In the genomic region with DNA sequence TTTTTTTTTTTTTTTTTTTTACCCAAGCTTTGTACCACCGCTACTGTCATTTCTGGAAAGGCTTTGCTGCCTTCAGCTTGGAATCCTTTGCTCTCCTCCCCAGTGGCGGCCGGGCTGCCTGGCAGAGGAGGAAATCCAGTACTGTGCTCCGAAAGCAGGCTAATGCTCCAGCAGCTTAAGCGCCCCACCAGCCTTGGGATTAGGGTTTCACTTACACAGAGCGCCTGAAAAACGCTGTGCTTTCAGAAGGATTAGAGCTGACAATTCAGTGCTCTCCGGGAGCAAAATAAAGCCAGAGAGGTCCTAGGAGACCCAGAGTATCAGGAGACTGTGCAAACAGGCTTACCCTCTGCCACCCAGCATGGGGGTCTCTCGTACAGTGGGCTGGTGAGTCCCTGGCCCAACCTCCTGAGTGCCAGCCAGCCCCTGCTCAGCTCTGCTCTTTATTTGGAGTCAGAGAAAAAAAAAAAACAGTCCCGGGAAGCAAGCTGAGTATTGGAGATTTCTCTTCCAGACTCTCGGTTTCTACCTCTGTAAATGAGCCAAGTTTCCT, we compare ENCODE assay signal across 14 mouse cellular contexts.
DNase-seq lines count a peak whose midpoint lies in the region; ATAC-seq and TF ChIP-seq lines count a peak whose summit lies in the region.
"Had no signal": no experiment of that assay in that cellular context is flagged by ENCODE, and none has a peak within 500 bp of the region (broad histone marks: within the 10 kb centered on the region; RNA-seq: fewer than 3 reads in every experiment).

No protein-coding gene starts in this region.

- H3K4me1 ChIP-seq in hindbrain, embryonic 14.5 days (replicated peaks; ENCODE audit: control insufficient read depth, insufficient read depth, low read length), result peaks cover 19% of the 10 kb centered on the region
- no peaks in the 10 kb centered on the region for H3K4me1 ChIP-seq in hindbrain, postnatal 0 days (ENCODE audit: insufficient read depth, low read length)
- H3K4me1 ChIP-seq in limb, embryonic 13.5 days, result peaks cover 38% of the 10 kb centered on the region
- H3K4me1 ChIP-seq: liver, embryonic 13.5 days had no signal

- H3K9ac ChIP-seq in hindbrain, embryonic 14.5 days, result no peak overlapping the region
- H3K9ac ChIP-seq in hindbrain, postnatal 0 days (replicated peaks; ENCODE audit: low read length), result no peak overlapping the region
- H3K9ac ChIP-seq in limb, embryonic 13.5 days, result no peak overlapping the region
- H3K9ac ChIP-seq: liver, embryonic 13.5 days; neural tube, embryonic 12.5 days had no signal

- no peaks in the 10 kb centered on the region for H3K9me3 ChIP-seq in hindbrain, embryonic 14.5 days (ENCODE audit: control insufficient read depth, low read length)
- no peaks in the 10 kb centered on the region for H3K9me3 ChIP-seq in hindbrain, postnatal 0 days (ENCODE audit: low read length)
- H3K9me3 ChIP-seq in limb, embryonic 13.5 days, result no peaks in the 10 kb centered on the region
- H3K9me3 ChIP-seq: liver, embryonic 13.5 days; neural tube, embryonic 12.5 days had no signal

- ATAC-seq in hindbrain, embryonic 14.5 days (ENCODE audit: low FRiP score), result no peak
- ATAC-seq in hindbrain, postnatal 0 days, result no peak
- no peak for ATAC-seq in limb, embryonic 13.5 days (ENCODE audit: low FRiP score, low read depth)
- no peak for ATAC-seq in granulocyte monocyte progenitor cell, adult 5-6 weeks (replicated peaks; ENCODE audit: poor library complexity, severe bottlenecking)

- H3K27ac ChIP-seq in hindbrain, embryonic 14.5 days, result peak overlapping the region; percentile 43; the same call in 1 of the 2 replicates
- H3K27ac ChIP-seq in hindbrain, postnatal 0 days, result no peak overlapping the region
- no peak overlapping the region; the same call in 1 of the 2 replicates for H3K27ac ChIP-seq in limb, embryonic 13.5 days
- H3K27ac ChIP-seq: liver, embryonic 13.5 days; neural tube, embryonic 12.5 days had no signal

- H3K4me3 ChIP-seq in hindbrain, embryonic 14.5 days (replicated peaks; ENCODE audit: low read length), result no peak overlapping the region
- no peak overlapping the region for H3K4me3 ChIP-seq in hindbrain, postnatal 0 days (ENCODE audit: low read length)
- 0 out of 2 replicates have a peak overlapping the region, but pooled peaks have one; percentile 14 for H3K4me3 ChIP-seq in limb, embryonic 13.5 days
- H3K4me3 ChIP-seq: liver, embryonic 13.5 days; neural tube, embryonic 12.5 days had no signal

- peak; percentile 53 for DNase-seq in embryo, embryonic 10 days (ENCODE audit: low spot score)
- DNase-seq in embryo, embryonic 10.5 days (ENCODE audit: low spot score), result no peak
- no peak for DNase-seq in hindbrain, embryonic 14.5 days (ENCODE audit: low spot score)
- DNase-seq in hindbrain, postnatal 0 days (ENCODE audit: low spot score), result no peak
- peak; percentile 48 for DNase-seq in retina, embryonic 14.5 days (ENCODE audit: low spot score)
- no peak for DNase-seq in gastrocnemius, adult 8-10 months (ENCODE audit: low spot score in 2 of 2)
- DNase-seq: cerebellum, adult 8-10 months; kidney, adult 18-20 months; layer of hippocampus, adult 9-11 months; liver, embryonic 13.5 days; right cerebral cortex, postnatal 25 days had no signal

- 35% methylated on average over 11 of the region's 11 CpGs for WGBS in hindbrain, embryonic 14.5 days
- WGBS in hindbrain, postnatal 0 days, result 26% methylated on average over 11 of the region's 11 CpGs
- 11% methylated on average over 11 of the region's 11 CpGs for WGBS in limb, embryonic 13.5 days

- no peak for TF ChIP-seq CTCF in hindbrain, postnatal 0 days (IDR thresholded peaks at IDR 0.05; ENCODE audit: low read depth)

- H3K27me3 ChIP-seq in hindbrain, embryonic 14.5 days (ENCODE audit: control insufficient read depth, insufficient read depth, low read length), result peaks cover 12% of the 10 kb centered on the region
- no peaks in the 10 kb centered on the region; the same call in 1 of the 2 replicates for H3K27me3 ChIP-seq in hindbrain, postnatal 0 days (ENCODE audit: insufficient read depth, low read length)
- H3K27me3 ChIP-seq in limb, embryonic 13.5 days, result peaks cover 87% of the 10 kb centered on the region

- H3K36me3 ChIP-seq in hindbrain, embryonic 14.5 days (replicated peaks; ENCODE audit: control insufficient read depth, insufficient read depth), result no peaks in the 10 kb centered on the region; the same call in 1 of the 2 replicates
- no peaks in the 10 kb centered on the region; the same call in 1 of the 2 replicates for H3K36me3 ChIP-seq in hindbrain, postnatal 0 days (ENCODE audit: insufficient read depth, low read length)
- H3K36me3 ChIP-seq in limb, embryonic 13.5 days, result no peaks in the 10 kb centered on the region
- H3K36me3 ChIP-seq: liver, embryonic 13.5 days; neural tube, embryonic 12.5 days had no signal

- no peak overlapping the region for H3K4me2 ChIP-seq in hindbrain, embryonic 14.5 days (replicated peaks)
- no peak overlapping the region for H3K4me2 ChIP-seq in hindbrain, postnatal 0 days (ENCODE audit: low read depth, low read length)
- H3K4me2 ChIP-seq in limb, embryonic 13.5 days (replicated peaks), result peak overlapping the region; percentile 49
- H3K4me2 ChIP-seq: liver, embryonic 13.5 days; neural tube, embryonic 12.5 days had no signal

Comparison
In these comparisons a context has a peak if more than half of its experiments do, and no peak if none do; other contexts are left out.
1. DNase-seq: peak in embryo, embryonic 10 days (single experiment) and retina, embryonic 14.5 days (single experiment); none in embryo, embryonic 10.5 days (single experiment), hindbrain, embryonic 14.5 days (single experiment), hindbrain, postnatal 0 days (single experiment) and gastrocnemius, adult 8-10 months (0 of 2).